Mouse (Mus musculus): Measurements from ENCODE around the gene Cldn9. TPM values are rescaled to one million over a fixed set of nuclear protein-coding genes. Genes with fewer than 3 reads are reported as not detected.

The Cldn9 gene
- polyA plus RNA-seq, 1 experiment from 2014 or later: 41.2 TPM

- peak within 1 kb of the TSS; percentile 82 for H3K27ac ChIP-seq
- under 1% methylated on average over 45 of the region's 45 CpGs for WGBS
- peak; percentile 92 for ATAC-seq (replicated peaks; ENCODE audit: low FRiP score, low read depth)
Observed at GRCm38 (mm10) chr17:23673424-23674073, 10.3 kb downstream of the Cldn9 start, which contains the start of the genes Hcfc1r1 and Thoc6. TSS of gene Hcfc1r1 (plus strand) at chr17:23673596. TSS of gene Thoc6 (minus strand) at chr17:23673882.

GRCm38 (mm10) chr17:23672761-23673160 lies 11.1 kb downstream of the Cldn9 start:
- Histone ChIP-seq H3K4me3 (replicated peaks; ENCODE audit: low read depth, low read length) (peak overlapping the region; percentile 69), H3K9ac (ENCODE audit: low read depth, low read length) (no peak overlapping the region; the same call in 1 of the 2 replicates), H3K4me1 (replicated peaks; ENCODE audit: insufficient read depth, low read length) (peaks cover 23% of the 10 kb centered on the region), H3K27ac (no peak overlapping the region), H3K36me3 (ENCODE audit: insufficient read depth, low read length) (0 out of 2 replicates have a peak, but pooled peaks cover 20% of the 10 kb centered on the region), H3K4me2 (ENCODE audit: low read length) (peak overlapping the region; percentile 93), H3K9me3 (replicated peaks; ENCODE audit: low read length) (no peaks in the 10 kb centered on the region), H3K27me3 (ENCODE audit: insufficient read depth, low read length) (no peaks in the 10 kb centered on the region)
- ATAC-seq (replicated peaks; ENCODE audit: low FRiP score, low read depth) (no peak), DNase-seq (ENCODE audit: low spot score) (no peak)
- WGBS: 50% methylated on average over 3 of the region's 3 CpGs
- TF ChIP-seq CTCF (IDR thresholded peaks at IDR 0.05; ENCODE audit: low read depth): no peak

More at GRCm38 (mm10) chr17:23673424-23674073, 10.3 kb downstream of the Cldn9 start, which contains the start of the genes Hcfc1r1 and Thoc6:
- 0 out of 2 replicates have a peak, but pooled peaks have one; percentile 27 for TF ChIP-seq CTCF (IDR thresholded peaks at IDR 0.05; ENCODE audit: low read depth)
- H3K4me3 ChIP-seq (replicated peaks; ENCODE audit: low read depth, low read length): peak within 1 kb of the TSS; percentile 69
- no peaks in the 10 kb centered on the region for H3K27me3 ChIP-seq (ENCODE audit: insufficient read depth, low read length)
- peak within 1 kb of the TSS; percentile 64 for H3K9ac ChIP-seq (ENCODE audit: low read depth, low read length)
- 0 out of 2 replicates have a peak, but pooled peaks cover 14% of the 10 kb centered on the region for H3K36me3 ChIP-seq (ENCODE audit: insufficient read depth, low read length)
- H3K4me2 ChIP-seq (ENCODE audit: low read length): peak within 1 kb of the TSS; percentile 93
- H3K4me1 ChIP-seq (replicated peaks; ENCODE audit: insufficient read depth, low read length): peaks cover 23% of the 10 kb centered on the region
- H3K9me3 ChIP-seq (replicated peaks; ENCODE audit: low read length): no peaks in the 10 kb centered on the region
- peak; percentile 97 for DNase-seq (ENCODE audit: low spot score)

- WGBS: 88% methylated on average over 3 of the region's 3 CpGs
- Histone ChIP-seq H3K4me3 (replicated peaks; ENCODE audit: low read depth, low read length) (no peak overlapping the region), H3K27me3 (ENCODE audit: insufficient read depth, low read length) (no peaks in the 10 kb centered on the region), H3K36me3 (ENCODE audit: insufficient read depth, low read length) (peaks cover 24% of the 10 kb centered on the region; the same call in 1 of the 2 replicates), H3K9me3 (replicated peaks; ENCODE audit: low read length) (no peaks in the 10 kb centered on the region), H3K4me2 (ENCODE audit: low read length) (no peak overlapping the region), H3K9ac (ENCODE audit: low read depth, low read length) (no peak overlapping the region), H3K4me1 (replicated peaks; ENCODE audit: insufficient read depth, low read length) (peaks cover 20% of the 10 kb centered on the region), H3K27ac (no peak overlapping the region)
- no peak for ATAC-seq (replicated peaks; ENCODE audit: low FRiP score, low read depth)
- no peak for DNase-seq (ENCODE audit: low spot score)
- TF ChIP-seq CTCF (IDR thresholded peaks at IDR 0.05; ENCODE audit: low read depth): no peak
Observed at GRCm38 (mm10) chr17:23671519-23671918, 12.3 kb downstream of the Cldn9 start.

GRCm38 (mm10) chr17:23670516-23671074 lies 13.2 kb downstream of the Cldn9 start:
- DNase-seq (ENCODE audit: low spot score): no peak
- 86% methylated on average over 7 of the region's 7 CpGs for WGBS
- H3K4me2 ChIP-seq (ENCODE audit: low read length): no peak overlapping the region
- no peak overlapping the region for H3K9ac ChIP-seq (ENCODE audit: low read depth, low read length)
- no peaks in the 10 kb centered on the region for H3K27me3 ChIP-seq (ENCODE audit: insufficient read depth, low read length)
- peaks cover 13% of the 10 kb centered on the region for H3K4me1 ChIP-seq (replicated peaks; ENCODE audit: insufficient read depth, low read length)
- H3K27ac ChIP-seq: no peak overlapping the region
- H3K36me3 ChIP-seq (ENCODE audit: insufficient read depth, low read length): peaks cover 27% of the 10 kb centered on the region; the same call in 1 of the 2 replicates
- no peak for ATAC-seq (replicated peaks; ENCODE audit: low FRiP score, low read depth)
- TF ChIP-seq CTCF (IDR thresholded peaks at IDR 0.05; ENCODE audit: low read depth): no peak
- no peaks in the 10 kb centered on the region for H3K9me3 ChIP-seq (replicated peaks; ENCODE audit: low read length)
- no peak overlapping the region for H3K4me3 ChIP-seq (replicated peaks; ENCODE audit: low read depth, low read length)

- ATAC-seq (replicated peaks; ENCODE audit: low FRiP score, low read depth): no peak
- TF ChIP-seq CTCF (IDR thresholded peaks at IDR 0.05; ENCODE audit: low read depth): no peak
- 84% methylated on average over 14 of the region's 14 CpGs for WGBS
- Histone ChIP-seq H3K36me3 (ENCODE audit: insufficient read depth, low read length) (peaks cover 27% of the 10 kb centered on the region; the same call in 1 of the 2 replicates), H3K4me2 (ENCODE audit: low read length) (no peak overlapping the region), H3K27me3 (ENCODE audit: insufficient read depth, low read length) (peaks cover 10% of the 10 kb centered on the region), H3K9me3 (replicated peaks; ENCODE audit: low read length) (no peaks in the 10 kb centered on the region), H3K4me3 (replicated peaks; ENCODE audit: low read depth, low read length) (no peak overlapping the region), H3K27ac (no peak overlapping the region), H3K9ac (ENCODE audit: low read depth, low read length) (no peak overlapping the region), H3K4me1 (replicated peaks; ENCODE audit: insufficient read depth, low read length) (peaks cover 5% of the 10 kb centered on the region; the same call in 1 of the 2 replicates)
- no peak for DNase-seq (ENCODE audit: low spot score)
Observed at GRCm38 (mm10) chr17:23665511-23665910, 18.3 kb downstream of the Cldn9 start.

- peak; percentile 83 for TF ChIP-seq CTCF (IDR thresholded peaks at IDR 0.05; ENCODE audit: low read depth)
- ATAC-seq (replicated peaks; ENCODE audit: low FRiP score, low read depth) (no peak; the same call in 1 of the 2 replicates), DNase-seq (ENCODE audit: low spot score) (peak; percentile 75)
- 13% methylated on average over 5 of the region's 5 CpGs for WGBS
- H3K4me3 ChIP-seq (replicated peaks; ENCODE audit: low read depth, low read length): no peak overlapping the region
- H3K9me3 ChIP-seq (replicated peaks; ENCODE audit: low read length): no peaks in the 10 kb centered on the region
- H3K27ac ChIP-seq: no peak overlapping the region
- peaks cover 6% of the 10 kb centered on the region; the same call in 1 of the 2 replicates for H3K4me1 ChIP-seq (replicated peaks; ENCODE audit: insufficient read depth, low read length)
- peaks cover 20% of the 10 kb centered on the region; the same call in 1 of the 2 replicates for H3K36me3 ChIP-seq (ENCODE audit: insufficient read depth, low read length)
- peaks cover 17% of the 10 kb centered on the region for H3K27me3 ChIP-seq (ENCODE audit: insufficient read depth, low read length)
- no peak overlapping the region for H3K4me2 ChIP-seq (ENCODE audit: low read length)
- H3K9ac ChIP-seq (ENCODE audit: low read depth, low read length): no peak overlapping the region
Observed at GRCm38 (mm10) chr17:23664556-23665021, 19.2 kb downstream of the Cldn9 start.

Data from kidney, postnatal 0 days (tissue).